27 mouse cellular contexts compared by ENCODE assay signal in genomic region chr15:94392737-94393136, GRCm38 (mm10).
"Had no signal": no experiment of that assay in that cellular context is flagged by ENCODE, and none has a peak within 500 bp of the region (broad histone marks: within the 10 kb centered on the region; RNA-seq: fewer than 3 reads in every experiment).

No protein-coding gene starts in this region.

- H3K9ac ChIP-seq: heart, embryonic 13.5 days; heart, embryonic 15.5 days; hindbrain, embryonic 13.5 days; hindbrain, embryonic 15.5 days; kidney, embryonic 15.5 days; limb, embryonic 13.5 days; limb, embryonic 15.5 days; liver, embryonic 12.5 days; liver, embryonic 14.5 days had no signal

- H3K4me1 ChIP-seq: heart, embryonic 13.5 days; heart, embryonic 15.5 days; hindbrain, embryonic 13.5 days; hindbrain, embryonic 15.5 days; limb, embryonic 13.5 days; limb, embryonic 15.5 days; liver, embryonic 12.5 days had no signal

- DNase-seq: gastrocnemius, postnatal 14 days; gastrocnemius, postnatal 36 days; heart, adult 11 months; heart, adult 2 months; heart, postnatal 14 days; heart, postnatal 36 days; kidney, adult 11 months; kidney, adult 2 months; kidney, adult 9 months; kidney, postnatal 14 days; kidney, postnatal 36 days; layer of hippocampus, adult 9-11 months; layer of hippocampus, postnatal 36 days; left cerebral cortex, postnatal 4 days had no signal

- H3K36me3 ChIP-seq: heart, embryonic 13.5 days; heart, embryonic 15.5 days; hindbrain, embryonic 13.5 days; hindbrain, embryonic 15.5 days; kidney, embryonic 15.5 days; limb, embryonic 13.5 days; limb, embryonic 15.5 days; liver, embryonic 12.5 days had no signal

- H3K9me3 ChIP-seq: heart, embryonic 13.5 days; heart, embryonic 15.5 days; hindbrain, embryonic 13.5 days; hindbrain, embryonic 15.5 days; kidney, embryonic 15.5 days; limb, embryonic 13.5 days; limb, embryonic 15.5 days; liver, embryonic 12.5 days had no signal

- H3K4me3 ChIP-seq: heart, adult 2 months; heart, embryonic 13.5 days; heart, embryonic 15.5 days; hindbrain, embryonic 13.5 days; hindbrain, embryonic 15.5 days; kidney, embryonic 15.5 days; limb, embryonic 13.5 days; limb, embryonic 15.5 days; liver, embryonic 12.5 days had no signal

- H3K27me3 ChIP-seq: heart, embryonic 13.5 days; heart, embryonic 15.5 days; hindbrain, embryonic 13.5 days; hindbrain, embryonic 15.5 days; kidney, embryonic 15.5 days; limb, embryonic 13.5 days; limb, embryonic 15.5 days; liver, embryonic 12.5 days had no signal

- ATAC-seq: hindbrain, postnatal 0 days; intestine, embryonic 16.5 days; liver, embryonic 12.5 days had no signal

- H3K27ac ChIP-seq: heart, adult 2 months; heart, embryonic 13.5 days; heart, embryonic 15.5 days; hindbrain, embryonic 13.5 days; hindbrain, embryonic 15.5 days; hindbrain, postnatal 0 days; kidney, embryonic 15.5 days; kidney, postnatal 0 days; limb, embryonic 13.5 days; limb, embryonic 15.5 days; liver, embryonic 12.5 days; liver, embryonic 14.5 days had no signal

- H3K4me2 ChIP-seq: heart, embryonic 11.5 days; heart, embryonic 13.5 days; heart, embryonic 15.5 days; hindbrain, embryonic 13.5 days; hindbrain, embryonic 15.5 days; kidney, embryonic 15.5 days; limb, embryonic 13.5 days; limb, embryonic 15.5 days; liver, embryonic 12.5 days had no signal
